Mouse (Mus musculus) bone marrow, adult 2 months (tissue): Measurements from ENCODE around the gene Ccdc88b.

Source experiments
- CTCF ChIP-seq: fragments of 200-500 bp; IDR thresholded peaks from 2 replicates; pipeline ENCODE4 v1.5.1; 2011; ENCODE audit warnings: low read length, control low read depth; ENCODE audit not compliant: control insufficient read depth, insufficient read depth
- POLR2A ChIP-seq: fragments of 200-500 bp; IDR thresholded peaks from 2 replicates; pipeline ENCODE4 v1.6.1; 2011; ENCODE audit warnings: low read depth, mild to moderate bottlenecking, control low read depth, low read length, borderline replicate concordance; ENCODE audit not compliant: control insufficient read depth

DNA sequence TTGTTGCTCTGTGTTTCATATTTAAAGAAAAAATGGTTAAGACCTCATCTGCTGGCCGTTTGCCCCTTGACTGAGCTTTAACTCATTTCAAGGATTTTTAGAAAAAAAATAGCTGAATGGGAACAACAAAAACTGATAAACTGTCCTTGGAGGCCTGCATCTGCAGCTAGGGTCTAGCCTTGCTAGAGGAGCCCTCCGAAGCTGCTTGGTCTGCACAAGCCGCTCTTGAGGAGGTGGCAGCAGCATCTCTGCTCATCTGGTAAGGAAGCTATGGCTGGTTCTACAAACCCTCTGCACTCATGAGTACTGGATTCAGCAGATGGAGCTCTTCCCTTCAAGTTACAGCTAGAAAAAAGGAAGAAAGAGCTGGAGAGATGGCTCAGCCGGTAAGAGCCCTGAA is 20.0 kb upstream of the Ccdc88b start:
- TF ChIP-seq CTCF (no peak), POLR2A (no peak)
